Mouse (Mus musculus) adrenal gland, postnatal 25 days (tissue): Measurements from ENCODE around the gene Hoxc9. TPM values are rescaled to one million over a fixed set of nuclear protein-coding genes. Genes with fewer than 3 reads are reported as not detected.
A peak's percentile ranks its signal among the peaks of the same experiment; 100 is the strongest.

Experiments used
- DNase-seq: peaks from one replicate; pipeline ENCODE4 v3.0.0; 2021; ENCODE audit warnings: mixed read lengths
- total RNA-seq: library from RNA; stranded (reverse); gene quantifications from 2 replicates; pipeline ENCODE4 v1.2.3, GENCODE M21; 2021

The Hoxc9 gene
- total RNA-seq, 1 experiment from 2014 or later, result 0.85 TPM

- no peak for DNase-seq
Observed at GRCm38 (mm10) chr15:102977423-102977974, 1.3 kb downstream of the Hoxc9 start.

- no peak for DNase-seq
Observed at GRCm38 (mm10) chr15:102978615-102979515, 2.6 kb downstream of the Hoxc9 start.

GRCm38 (mm10) chr15:102979936-102980335 is 3.7 kb downstream of the Hoxc9 start:
- DNase-seq, result no peak

GRCm38 (mm10) chr15:102980352-102980751 is 4.1 kb downstream of the Hoxc9 start:
- no peak for DNase-seq

- DNase-seq, result no peak
Observed at GRCm38 (mm10) chr15:102980912-102981311, 4.7 kb downstream of the Hoxc9 start.

- no peak for DNase-seq
Observed at GRCm38 (mm10) chr15:102981379-102982288, 5.4 kb downstream of the Hoxc9 start.

GRCm38 (mm10) chr15:102983716-102984115 is 7.5 kb downstream of the Hoxc9 start:
- no peak for DNase-seq

GRCm38 (mm10) chr15:102984521-102984920 is 8.3 kb downstream of the Hoxc9 start:
- DNase-seq, result no peak

GRCm38 (mm10) chr15:102984925-102985324 is 8.7 kb downstream of the Hoxc9 start:
- no peak for DNase-seq

GRCm38 (mm10) chr15:102987124-102987833 is 11.0 kb downstream of the Hoxc9 start:
- peak; percentile 96 for DNase-seq

- no peak for DNase-seq
Observed at GRCm38 (mm10) chr15:102988078-102988477, 11.8 kb downstream of the Hoxc9 start.

- peak; percentile 52 for DNase-seq
Observed at GRCm38 (mm10) chr15:102990461-102991397, 14.5 kb downstream of the Hoxc9 start, which contains the start of gene Hoxc8. Hoxc8 (plus strand) TSS chr15:102990607.

- no peak for DNase-seq
Observed at GRCm38 (mm10) chr15:102991782-102992181, 15.5 kb downstream of the Hoxc9 start.

GRCm38 (mm10) chr15:102992206-102992605 is 16.0 kb downstream of the Hoxc9 start:
- DNase-seq, result no peak

- no peak for DNase-seq
Observed at GRCm38 (mm10) chr15:102992863-102993262, 16.6 kb downstream of the Hoxc9 start.

- DNase-seq, result no peak
Observed at GRCm38 (mm10) chr15:102996548-102996947, 20.3 kb downstream of the Hoxc9 start.

GRCm38 (mm10) chr15:102997431-102997830 is 21.2 kb downstream of the Hoxc9 start:
- DNase-seq, result no peak

- peak; percentile 42 for DNase-seq
Observed at GRCm38 (mm10) chr15:102997939-102998355, 21.7 kb downstream of the Hoxc9 start, which contains the start of gene Hoxc6. Hoxc6 (plus strand) TSS chr15:102998257.

- no peak for DNase-seq
Observed at GRCm38 (mm10) chr15:102998608-102999182, 22.5 kb downstream of the Hoxc9 start.

- DNase-seq, result peak; percentile 89
Observed at GRCm38 (mm10) chr15:102999183-102999831, 23.1 kb downstream of the Hoxc9 start.
